Mouse (Mus musculus): ENCODE results near the gene Rgs6. TPM values are rescaled to one million over a fixed set of nuclear protein-coding genes. Genes with fewer than 3 reads are reported as not detected.

The Rgs6 gene
- polyA plus RNA-seq, 1 experiment, result 0.14 TPM

- no peak overlapping the region for H3K4me3 ChIP-seq (ENCODE audit: extremely low read depth, insufficient read depth, insufficient read length)
- H3K27ac ChIP-seq (ENCODE audit: insufficient read depth, low read length), result no peak overlapping the region
- no peaks in the 10 kb centered on the region for H3K36me3 ChIP-seq (ENCODE audit: control insufficient read depth, insufficient read depth, low read length)
- WGBS, result 88% methylated on average over 2 of the region's 2 CpGs
- DNase-seq (ENCODE audit: low read depth in 1 of 2, low spot score in 2 of 2), result no peak
- no peaks in the 10 kb centered on the region for H3K4me1 ChIP-seq (ENCODE audit: control insufficient read depth, insufficient read depth, insufficient read length)
- H3K27me3 ChIP-seq (ENCODE audit: control insufficient read depth, insufficient read depth, low read length), result no peaks in the 10 kb centered on the region
- TF ChIP-seq CTCF (IDR thresholded peaks at IDR 0.05; ENCODE audit: extremely low read depth, insufficient read depth, insufficient read length, insufficient replicate concordance), result no peak
These were observed 489.4 kb downstream of the Rgs6 start for GRCm38 (mm10) chr12:83077486-83077885.

- DNase-seq (ENCODE audit: low read depth in 1 of 2, low spot score in 2 of 2), result no peak
- 93% methylated on average over 3 of the region's 4 CpGs for WGBS
- Histone ChIP-seq H3K36me3 (ENCODE audit: control insufficient read depth, insufficient read depth, low read length) (no peaks in the 10 kb centered on the region), H3K27me3 (ENCODE audit: control insufficient read depth, insufficient read depth, low read length) (no peaks in the 10 kb centered on the region), H3K4me3 (ENCODE audit: extremely low read depth, insufficient read depth, insufficient read length) (no peak overlapping the region), H3K4me1 (ENCODE audit: control insufficient read depth, insufficient read depth, insufficient read length) (no peaks in the 10 kb centered on the region), H3K27ac (ENCODE audit: insufficient read depth, low read length) (no peak overlapping the region)
- TF ChIP-seq POLR2A (IDR thresholded peaks at IDR 0.05; ENCODE audit: low read depth, low read length), result no peak
- no peak for TF ChIP-seq CTCF (IDR thresholded peaks at IDR 0.05; ENCODE audit: extremely low read depth, insufficient read depth, insufficient read length, insufficient replicate concordance)
These were observed 495.3 kb downstream of the Rgs6 start for GRCm38 (mm10) chr12:83083427-83083826.

DNA sequence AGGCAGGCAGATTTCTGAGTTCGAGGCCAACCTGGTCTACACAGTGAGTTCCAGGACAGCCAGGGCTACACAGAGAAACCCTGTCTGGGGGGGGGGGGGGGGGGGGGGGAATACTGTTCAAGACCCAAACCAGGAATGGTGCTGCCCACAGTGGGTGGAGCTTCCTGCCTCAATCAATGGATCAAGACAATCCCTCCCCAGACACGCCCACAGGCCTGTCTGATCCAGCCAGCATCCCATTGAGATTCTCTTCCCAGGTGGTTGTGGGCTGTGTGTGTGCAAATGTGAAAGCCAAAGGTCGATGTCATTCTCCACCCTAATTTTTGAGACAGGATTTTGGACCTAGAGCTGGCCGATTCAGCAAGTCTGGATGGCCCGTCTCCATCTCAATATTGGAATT is 496.5 kb downstream of the Rgs6 start:
- Histone ChIP-seq H3K4me1 (ENCODE audit: control insufficient read depth, insufficient read depth, insufficient read length) (no peaks in the 10 kb centered on the region), H3K27ac (ENCODE audit: insufficient read depth, low read length) (no peak overlapping the region), H3K4me3 (ENCODE audit: extremely low read depth, insufficient read depth, insufficient read length) (no peak overlapping the region), H3K27me3 (ENCODE audit: control insufficient read depth, insufficient read depth, low read length) (no peaks in the 10 kb centered on the region), H3K36me3 (ENCODE audit: control insufficient read depth, insufficient read depth, low read length) (no peaks in the 10 kb centered on the region)
- TF ChIP-seq POLR2A (IDR thresholded peaks at IDR 0.05; ENCODE audit: low read depth, low read length) (no peak), CTCF (IDR thresholded peaks at IDR 0.05; ENCODE audit: extremely low read depth, insufficient read depth, insufficient read length, insufficient replicate concordance) (no peak)
- DNase-seq (ENCODE audit: low read depth in 1 of 2, low spot score in 2 of 2), result no peak
- 90% methylated on average over 5 of the region's 5 CpGs for WGBS

DNA sequence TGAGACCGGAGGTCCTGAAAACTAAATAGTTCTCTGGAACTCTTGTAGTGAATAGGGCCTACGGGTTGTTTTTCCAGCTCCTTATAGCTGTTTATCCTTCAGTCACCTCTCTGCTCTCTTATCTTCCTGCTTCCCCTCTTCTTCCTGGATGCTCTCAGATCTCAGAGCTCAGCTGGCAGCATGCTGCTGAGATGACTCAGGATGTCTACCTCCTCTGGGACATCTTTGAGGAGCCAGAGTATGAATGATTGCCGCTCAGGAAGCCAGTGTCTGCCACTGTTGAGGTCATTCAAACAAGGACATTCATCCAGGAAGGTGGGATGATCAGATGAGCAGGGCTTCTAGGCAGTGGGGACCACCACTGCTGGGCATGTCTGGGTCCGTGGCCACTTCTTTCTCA is 498.9 kb downstream of the Rgs6 start:
- Histone ChIP-seq H3K36me3 (ENCODE audit: control insufficient read depth, insufficient read depth, low read length) (no peaks in the 10 kb centered on the region), H3K4me1 (ENCODE audit: control insufficient read depth, insufficient read depth, insufficient read length) (no peaks in the 10 kb centered on the region), H3K4me3 (ENCODE audit: extremely low read depth, insufficient read depth, insufficient read length) (no peak overlapping the region), H3K27me3 (ENCODE audit: control insufficient read depth, insufficient read depth, low read length) (no peaks in the 10 kb centered on the region), H3K27ac (ENCODE audit: insufficient read depth, low read length) (no peak overlapping the region)
- TF ChIP-seq CTCF (IDR thresholded peaks at IDR 0.05; ENCODE audit: extremely low read depth, insufficient read depth, insufficient read length, insufficient replicate concordance) (no peak), POLR2A (IDR thresholded peaks at IDR 0.05; ENCODE audit: low read depth, low read length) (no peak)
- WGBS, result 92% methylated on average over 4 of the region's 4 CpGs
- DNase-seq (ENCODE audit: low read depth in 1 of 2, low spot score in 2 of 2), result no peak

- 67% methylated on average over 7 of the region's 7 CpGs for WGBS
- no peak for DNase-seq (ENCODE audit: low read depth in 1 of 2, low spot score in 2 of 2)
- Histone ChIP-seq H3K36me3 (ENCODE audit: control insufficient read depth, insufficient read depth, low read length) (no peaks in the 10 kb centered on the region), H3K4me1 (ENCODE audit: control insufficient read depth, insufficient read depth, insufficient read length) (no peaks in the 10 kb centered on the region), H3K27me3 (ENCODE audit: control insufficient read depth, insufficient read depth, low read length) (no peaks in the 10 kb centered on the region), H3K27ac (ENCODE audit: insufficient read depth, low read length) (no peak overlapping the region), H3K4me3 (ENCODE audit: extremely low read depth, insufficient read depth, insufficient read length) (no peak overlapping the region)
- TF ChIP-seq CTCF (IDR thresholded peaks at IDR 0.05; ENCODE audit: extremely low read depth, insufficient read depth, insufficient read length, insufficient replicate concordance) (no peak), POLR2A (IDR thresholded peaks at IDR 0.05; ENCODE audit: low read depth, low read length) (no peak)
These were observed 499.5 kb downstream of the Rgs6 start for GRCm38 (mm10) chr12:83087555-83087954.

DNA sequence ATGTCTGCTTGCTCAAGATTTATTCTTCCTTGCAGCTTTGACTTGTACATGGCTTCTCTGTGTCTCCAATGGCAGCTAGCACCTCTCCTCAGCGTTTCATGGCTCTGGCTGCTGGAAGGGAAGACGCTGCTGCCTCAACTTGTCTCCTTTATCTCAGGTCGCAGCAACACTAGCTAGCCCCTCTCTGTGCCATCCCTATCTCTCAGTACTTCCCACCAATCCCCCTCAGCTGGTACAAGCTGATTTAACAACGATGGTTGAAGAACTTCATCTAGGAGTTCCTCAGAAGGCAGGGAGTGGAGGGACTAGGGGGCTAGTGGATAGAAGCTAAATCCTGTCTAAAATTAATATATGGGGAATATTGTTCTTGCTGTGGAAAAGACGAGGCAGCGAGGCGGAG is 503.9 kb downstream of the Rgs6 start:
- Histone ChIP-seq H3K4me1 (ENCODE audit: control insufficient read depth, insufficient read depth, insufficient read length) (no peaks in the 10 kb centered on the region), H3K27me3 (ENCODE audit: control insufficient read depth, insufficient read depth, low read length) (no peaks in the 10 kb centered on the region), H3K27ac (ENCODE audit: insufficient read depth, low read length) (no peak overlapping the region), H3K4me3 (ENCODE audit: extremely low read depth, insufficient read depth, insufficient read length) (no peak overlapping the region), H3K36me3 (ENCODE audit: control insufficient read depth, insufficient read depth, low read length) (no peaks in the 10 kb centered on the region)
- 83% methylated on average over 7 of the region's 7 CpGs for WGBS
- TF ChIP-seq POLR2A (IDR thresholded peaks at IDR 0.05; ENCODE audit: low read depth, low read length), result no peak
- no peak for TF ChIP-seq CTCF (IDR thresholded peaks at IDR 0.05; ENCODE audit: extremely low read depth, insufficient read depth, insufficient read length, insufficient replicate concordance)
- DNase-seq (ENCODE audit: low read depth in 1 of 2, low spot score in 2 of 2), result no peak

DNA sequence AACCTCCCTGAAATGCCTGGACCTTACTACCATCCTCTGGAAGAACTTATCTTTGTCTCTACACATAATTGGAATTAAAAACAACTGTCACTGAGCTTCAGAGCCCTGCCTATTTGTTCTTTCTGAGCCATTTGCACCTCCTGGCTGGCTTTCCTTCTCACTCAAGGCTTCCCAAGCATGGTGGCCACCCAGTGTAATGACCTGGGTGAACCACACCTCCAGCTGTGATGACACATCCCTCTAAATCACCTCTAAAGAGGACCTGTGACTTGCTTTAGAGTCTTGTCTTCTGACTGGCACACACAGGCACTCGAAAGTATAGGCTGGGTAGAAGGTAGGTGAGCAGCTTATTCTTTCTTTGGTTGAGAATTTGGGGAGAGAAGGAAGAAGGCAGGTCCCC is 509.7 kb downstream of the Rgs6 start:
- Histone ChIP-seq H3K4me3 (ENCODE audit: extremely low read depth, insufficient read depth, insufficient read length) (no peak overlapping the region), H3K27ac (ENCODE audit: insufficient read depth, low read length) (no peak overlapping the region), H3K27me3 (ENCODE audit: control insufficient read depth, insufficient read depth, low read length) (no peaks in the 10 kb centered on the region), H3K4me1 (ENCODE audit: control insufficient read depth, insufficient read depth, insufficient read length) (no peaks in the 10 kb centered on the region), H3K36me3 (ENCODE audit: control insufficient read depth, insufficient read depth, low read length) (no peaks in the 10 kb centered on the region)
- 64% methylated on average over 1 of the region's 1 CpGs for WGBS
- DNase-seq (ENCODE audit: low read depth in 1 of 2, low spot score in 2 of 2), result no peak
- TF ChIP-seq POLR2A (IDR thresholded peaks at IDR 0.05; ENCODE audit: low read depth, low read length) (no peak), CTCF (IDR thresholded peaks at IDR 0.05; ENCODE audit: extremely low read depth, insufficient read depth, insufficient read length, insufficient replicate concordance) (no peak)

Data from spleen, adult 2 months (tissue).